Mouse (Mus musculus) ES-CJ7 (cell line): ENCODE measurements around the gene Eefsec.
A peak's percentile ranks its signal among the peaks of the same experiment; 100 is the strongest.

Source experiments
- DNase-seq: peaks from one replicate; pipeline ENCODE4 v3.0.0; 2011; ENCODE audit warnings: low read depth, low spot score

Gene Eefsec

GRCm38 (mm10) chr6:88416130-88416758 lies 30.1 kb downstream of the Eefsec start:
- DNase-seq, result peak; percentile 30

DNA sequence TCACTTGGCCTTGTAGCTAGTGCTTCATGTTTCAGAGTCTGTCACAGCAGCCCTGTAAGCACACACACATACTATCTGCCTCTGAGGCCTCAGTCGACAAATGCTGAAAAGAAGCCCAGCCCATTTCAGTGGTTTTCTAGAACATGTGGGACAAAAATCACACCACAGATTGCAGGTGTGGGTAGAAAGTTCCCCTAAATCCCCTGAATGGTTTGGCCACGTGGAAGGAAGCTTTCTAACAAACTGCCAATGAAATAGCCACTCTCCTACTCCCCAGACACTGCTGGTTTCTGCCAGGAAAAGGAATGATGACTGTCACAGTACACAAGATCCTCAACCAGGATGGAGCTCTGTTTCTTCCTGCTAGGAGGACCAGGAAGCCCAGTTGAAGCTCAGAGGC lies 33.7 kb downstream of the Eefsec start:
- no peak for DNase-seq

DNA sequence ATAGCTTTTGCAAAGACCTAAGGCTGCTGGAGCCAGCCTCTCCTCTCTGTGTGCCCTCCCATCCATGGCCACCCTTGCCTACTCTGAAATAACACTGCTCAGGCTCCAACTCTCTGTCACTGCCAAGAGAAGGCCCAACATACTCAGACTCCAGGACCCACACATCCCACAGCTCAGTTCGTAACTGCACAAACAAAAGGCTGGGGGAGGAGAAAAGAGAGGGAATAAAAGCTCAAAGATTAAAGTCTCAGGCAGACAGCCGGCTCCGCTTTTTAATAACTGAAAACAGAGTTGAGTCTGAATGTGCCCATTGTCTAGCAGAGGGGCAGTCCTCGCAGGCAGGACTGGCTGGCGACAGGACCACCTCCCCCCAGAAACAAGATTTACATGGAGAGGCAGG lies 36.8 kb downstream of the Eefsec start:
- no peak for DNase-seq

- no peak for DNase-seq
These were observed 45.9 kb downstream of the Eefsec start for GRCm38 (mm10) chr6:88400451-88400850.

- DNase-seq, result peak; percentile 25
These were observed 48.4 kb downstream of the Eefsec start for GRCm38 (mm10) chr6:88397985-88398384.

DNA sequence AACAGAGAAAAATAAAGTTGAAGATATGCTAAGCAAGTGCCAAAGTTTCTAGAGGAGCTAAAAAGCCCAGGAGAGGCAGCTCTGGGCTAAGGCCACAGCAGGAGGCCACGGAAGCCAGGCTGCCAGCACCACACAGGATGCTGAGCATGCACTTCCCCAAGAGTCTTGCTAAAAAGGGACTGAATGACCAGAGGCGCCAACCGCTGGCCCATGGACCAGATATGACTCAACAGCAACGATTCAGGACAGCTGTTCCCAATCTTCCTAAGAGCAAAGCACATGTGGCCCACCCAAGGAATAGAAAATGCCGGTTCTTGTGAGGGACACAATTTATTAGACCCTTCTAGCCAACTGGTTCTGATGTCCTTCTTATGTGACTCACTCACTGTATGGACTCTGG lies 57.4 kb downstream of the Eefsec start:
- no peak for DNase-seq

- DNase-seq, result no peak
These were observed 58.3 kb downstream of the Eefsec start for GRCm38 (mm10) chr6:88387836-88388724.

- no peak for DNase-seq
These were observed 61.8 kb downstream of the Eefsec start for GRCm38 (mm10) chr6:88384420-88385053.

- DNase-seq, result no peak
These were observed 62.6 kb downstream of the Eefsec start for GRCm38 (mm10) chr6:88383734-88384133.

GRCm38 (mm10) chr6:88379756-88380155 lies 66.6 kb downstream of the Eefsec start:
- DNase-seq, result no peak

DNA sequence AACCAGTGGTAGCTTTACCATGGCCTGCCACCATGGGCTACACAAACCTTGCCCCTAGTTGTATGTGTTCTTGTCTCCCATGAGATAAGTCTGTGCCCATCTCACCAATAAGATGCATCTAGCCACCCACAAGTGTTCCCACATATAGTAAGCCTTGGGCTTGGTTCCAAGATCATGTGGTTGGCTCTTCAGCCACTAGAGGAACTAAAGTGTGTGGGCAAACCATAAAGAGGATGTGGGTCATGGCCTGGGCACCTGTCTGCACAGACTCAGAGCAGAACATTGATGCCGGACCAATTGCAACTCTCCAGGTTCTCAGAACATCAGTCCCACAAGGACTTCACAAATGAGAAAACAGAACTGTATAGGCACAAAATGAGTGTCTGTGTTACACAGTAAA lies 67.5 kb downstream of the Eefsec start:
- DNase-seq, result no peak

- DNase-seq, result no peak
These were observed 72.1 kb downstream of the Eefsec start for GRCm38 (mm10) chr6:88374247-88374646.

DNA sequence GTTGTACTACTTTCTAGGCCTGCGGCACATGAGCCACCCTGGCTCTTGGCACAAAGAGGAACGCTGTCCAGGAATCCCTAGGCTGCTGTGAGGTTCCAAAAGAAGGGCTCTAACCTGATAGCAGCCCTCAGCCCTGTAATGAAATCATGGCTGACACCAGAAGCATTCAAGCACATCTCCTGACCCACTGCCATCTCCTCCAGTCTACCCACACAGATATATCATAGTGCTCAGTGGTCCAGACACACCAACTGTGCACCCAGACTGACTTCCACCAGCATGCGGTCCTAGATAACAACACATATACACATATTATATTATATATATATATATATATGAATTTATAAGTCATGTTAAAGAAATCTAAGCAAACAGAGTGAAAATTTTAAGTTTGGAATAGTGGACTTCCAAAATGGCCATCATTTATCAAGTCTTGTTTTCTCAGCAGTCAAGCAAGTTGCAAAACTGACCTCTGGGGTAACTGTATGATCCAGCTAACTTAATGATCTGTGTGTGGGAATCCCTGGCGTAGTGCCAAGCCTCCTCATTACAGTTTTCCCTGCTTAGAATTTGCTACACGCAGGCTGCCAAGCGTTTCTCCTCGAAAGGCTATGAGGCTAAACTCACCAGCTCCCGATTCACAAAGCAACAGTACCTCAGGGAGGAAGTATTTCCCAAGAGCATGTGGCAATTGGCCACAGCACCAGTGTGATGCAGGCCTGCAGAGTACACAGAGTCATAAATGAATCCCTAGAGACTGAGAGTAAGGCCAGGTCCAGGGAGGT lies 76.3 kb downstream of the Eefsec start:
- DNase-seq, result no peak

GRCm38 (mm10) chr6:88363475-88364012 lies 82.8 kb downstream of the Eefsec start:
- no peak for DNase-seq

DNA sequence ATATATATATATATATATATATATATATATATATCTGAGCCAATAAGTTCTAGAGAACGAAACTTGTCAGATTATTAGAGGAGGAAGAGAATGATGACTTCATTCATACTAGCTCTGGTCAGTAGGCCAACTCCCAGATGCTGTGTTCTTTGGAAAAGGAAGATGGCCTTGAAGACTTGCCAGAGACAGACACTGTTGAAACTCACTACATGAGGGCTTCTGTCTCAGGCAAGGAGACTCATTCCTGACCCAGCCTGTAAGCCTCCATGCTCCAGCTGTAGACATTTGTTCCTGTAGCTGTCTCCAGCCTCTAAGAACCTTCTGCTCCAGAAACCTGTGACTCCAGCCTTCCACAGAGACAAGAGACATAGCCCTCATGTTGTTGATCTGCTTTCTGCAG lies 85.2 kb downstream of the Eefsec start:
- DNase-seq, result no peak

GRCm38 (mm10) chr6:88358210-88358609 lies 88.1 kb downstream of the Eefsec start:
- no peak for DNase-seq

GRCm38 (mm10) chr6:88355866-88356265 lies 90.5 kb downstream of the Eefsec start:
- DNase-seq, result no peak

GRCm38 (mm10) chr6:88352541-88352940 lies 93.8 kb downstream of the Eefsec start:
- no peak for DNase-seq

GRCm38 (mm10) chr6:88346776-88347175 lies 99.6 kb downstream of the Eefsec start:
- no peak for DNase-seq

GRCm38 (mm10) chr6:88345311-88345710 lies 101.0 kb downstream of the Eefsec start:
- DNase-seq, result no peak
